Mouse (Mus musculus): ENCODE results near the gene Cnn3.

The Cnn3 gene

GRCm38 (mm10) chr3:121425861-121426620 is at the start of gene Cnn3:
Gene Cnn3 (plus strand): TSS chr3:121426497.
- DNase-seq, result peak; percentile 93 to 94

- DNase-seq, result no peak
These were observed 47.3 kb upstream of the Cnn3 start for GRCm38 (mm10) chr3:121378708-121379612.

GRCm38 (mm10) chr3:121379699-121380098 is 46.6 kb upstream of the Cnn3 start:
- DNase-seq, result peak in 1 of 2 experiments; percentile 15

GRCm38 (mm10) chr3:121387471-121388009 is 38.8 kb upstream of the Cnn3 start:
- no peak for DNase-seq

GRCm38 (mm10) chr3:121389366-121389765 is 36.9 kb upstream of the Cnn3 start:
- DNase-seq, result no peak

- DNase-seq, result peak; percentile 34 to 49
These were observed 36.3 kb upstream of the Cnn3 start for GRCm38 (mm10) chr3:121389860-121390530.

GRCm38 (mm10) chr3:121390724-121391123 is 35.6 kb upstream of the Cnn3 start:
- DNase-seq, result no peak

- DNase-seq, result peak in 1 of 2 experiments; percentile 17
These were observed 30.6 kb upstream of the Cnn3 start for GRCm38 (mm10) chr3:121395588-121396295.

GRCm38 (mm10) chr3:121396561-121396960 is 29.7 kb upstream of the Cnn3 start:
- no peak for DNase-seq

- no peak for DNase-seq
These were observed 29.3 kb upstream of the Cnn3 start for GRCm38 (mm10) chr3:121397007-121397406.

GRCm38 (mm10) chr3:121401384-121401783 is 24.9 kb upstream of the Cnn3 start:
- no peak for DNase-seq

- no peak for DNase-seq
These were observed 24.2 kb upstream of the Cnn3 start for GRCm38 (mm10) chr3:121402096-121402495.

- DNase-seq, result no peak
These were observed 22.8 kb upstream of the Cnn3 start for GRCm38 (mm10) chr3:121403449-121403848.

- no peak for DNase-seq
These were observed 21.2 kb upstream of the Cnn3 start for GRCm38 (mm10) chr3:121405101-121405500.

- no peak for DNase-seq
These were observed 18.9 kb upstream of the Cnn3 start for GRCm38 (mm10) chr3:121407417-121407816.

GRCm38 (mm10) chr3:121408386-121408785 is 17.9 kb upstream of the Cnn3 start:
- no peak for DNase-seq

GRCm38 (mm10) chr3:121411450-121411849 is 14.8 kb upstream of the Cnn3 start:
- no peak for DNase-seq

GRCm38 (mm10) chr3:121416171-121417154 is 9.8 kb upstream of the Cnn3 start:
- no peak for DNase-seq

GRCm38 (mm10) chr3:121417379-121418250 is 8.7 kb upstream of the Cnn3 start:
- no peak for DNase-seq

GRCm38 (mm10) chr3:121418251-121418601 is 8.1 kb upstream of the Cnn3 start:
- no peak for DNase-seq
